Mouse (Mus musculus): Measurements from ENCODE around the gene Ndufa5. TPM values are rescaled to one million over a fixed set of nuclear protein-coding genes. Genes with fewer than 3 reads are reported as not detected.

Ndufa5 gene
- polyA plus RNA-seq, 1 experiment from 2014 or later = 298 TPM

- WGBS = 83% methylated on average over 3 of the region's 3 CpGs
- no peak for ATAC-seq
- Histone ChIP-seq H3K27ac (ENCODE audit: low read length) (no peak overlapping the region), H3K9me3 (ENCODE audit: control insufficient read depth, low read length) (no peaks in the 10 kb centered on the region), H3K4me3 (replicated peaks; ENCODE audit: low read length) (no peak overlapping the region), H3K4me2 (ENCODE audit: low read length) (no peak overlapping the region), H3K27me3 (replicated peaks; ENCODE audit: control insufficient read depth, insufficient read depth, low read length) (no peaks in the 10 kb centered on the region), H3K9ac (replicated peaks; ENCODE audit: low read depth, low read length) (no peak overlapping the region), H3K4me1 (replicated peaks; ENCODE audit: control insufficient read depth, insufficient read depth, low read length) (peaks cover 9% of the 10 kb centered on the region), H3K36me3 (ENCODE audit: control insufficient read depth, insufficient read depth) (no peaks in the 10 kb centered on the region)
Observed at GRCm38 (mm10) chr6:24532804-24533203, 5.0 kb upstream of the Ndufa5 start.

- H3K27ac ChIP-seq (ENCODE audit: low read length) = no peak overlapping the region
- H3K27me3 ChIP-seq (replicated peaks; ENCODE audit: control insufficient read depth, insufficient read depth, low read length) = no peaks in the 10 kb centered on the region
- no peak overlapping the region for H3K9ac ChIP-seq (replicated peaks; ENCODE audit: low read depth, low read length)
- 55% methylated on average over 11 of the region's 11 CpGs for WGBS
- H3K36me3 ChIP-seq (ENCODE audit: control insufficient read depth, insufficient read depth) = no peaks in the 10 kb centered on the region
- H3K4me1 ChIP-seq (replicated peaks; ENCODE audit: control insufficient read depth, insufficient read depth, low read length) = peaks cover 16% of the 10 kb centered on the region
- ATAC-seq = no peak
- peak overlapping the region; percentile 4; the same call in 1 of the 2 replicates for H3K4me3 ChIP-seq (replicated peaks; ENCODE audit: low read length)
- H3K4me2 ChIP-seq (ENCODE audit: low read length) = peak overlapping the region; percentile 45
- H3K9me3 ChIP-seq (ENCODE audit: control insufficient read depth, low read length) = no peaks in the 10 kb centered on the region
Observed at GRCm38 (mm10) chr6:24530711-24531420, 3.1 kb upstream of the Ndufa5 start.

GRCm38 (mm10) chr6:24530166-24530565, 2.4 kb upstream of the Ndufa5 start:
- 24% methylated on average over 4 of the region's 4 CpGs for WGBS
- H3K4me2 ChIP-seq (ENCODE audit: low read length) = peak overlapping the region; percentile 45
- peak overlapping the region; percentile 4; the same call in 1 of the 2 replicates for H3K4me3 ChIP-seq (replicated peaks; ENCODE audit: low read length)
- no peaks in the 10 kb centered on the region for H3K9me3 ChIP-seq (ENCODE audit: control insufficient read depth, low read length)
- H3K36me3 ChIP-seq (ENCODE audit: control insufficient read depth, insufficient read depth) = no peaks in the 10 kb centered on the region
- H3K27me3 ChIP-seq (replicated peaks; ENCODE audit: control insufficient read depth, insufficient read depth, low read length) = no peaks in the 10 kb centered on the region
- H3K4me1 ChIP-seq (replicated peaks; ENCODE audit: control insufficient read depth, insufficient read depth, low read length) = peaks cover 18% of the 10 kb centered on the region
- no peak for ATAC-seq
- H3K9ac ChIP-seq (replicated peaks; ENCODE audit: low read depth, low read length) = no peak overlapping the region
- H3K27ac ChIP-seq (ENCODE audit: low read length) = no peak overlapping the region

GRCm38 (mm10) chr6:24528064-24528243, 141 bp upstream of the Ndufa5 start, which contains the start of gene Asb15:
Gene Asb15 (plus strand): TSS chr6:24528144.
- H3K4me3 ChIP-seq (replicated peaks; ENCODE audit: low read length) = peak within 1 kb of the TSS; percentile 83
- no peak for ATAC-seq
- no peak within 1 kb of the TSS; the same call in 1 of the 2 replicates for H3K27ac ChIP-seq (ENCODE audit: low read length)
- peaks cover 18% of the 10 kb centered on the region for H3K4me1 ChIP-seq (replicated peaks; ENCODE audit: control insufficient read depth, insufficient read depth, low read length)
- H3K4me2 ChIP-seq (ENCODE audit: low read length) = peak within 1 kb of the TSS; percentile 83
- H3K36me3 ChIP-seq (ENCODE audit: control insufficient read depth, insufficient read depth) = no peaks in the 10 kb centered on the region
- 53% methylated on average over 2 of the region's 2 CpGs for WGBS
- H3K9me3 ChIP-seq (ENCODE audit: control insufficient read depth, low read length) = no peaks in the 10 kb centered on the region
- H3K9ac ChIP-seq (replicated peaks; ENCODE audit: low read depth, low read length) = peak within 1 kb of the TSS; percentile 81
- no peaks in the 10 kb centered on the region for H3K27me3 ChIP-seq (replicated peaks; ENCODE audit: control insufficient read depth, insufficient read depth, low read length)

GRCm38 (mm10) chr6:24525705-24526104, 2.1 kb downstream of the Ndufa5 start:
- peaks cover 12% of the 10 kb centered on the region for H3K36me3 ChIP-seq (ENCODE audit: control insufficient read depth, insufficient read depth)
- no peak for ATAC-seq
- H3K9me3 ChIP-seq (ENCODE audit: control insufficient read depth, low read length) = no peaks in the 10 kb centered on the region
- 86% methylated on average over 3 of the region's 3 CpGs for WGBS
- peaks cover 15% of the 10 kb centered on the region for H3K4me1 ChIP-seq (replicated peaks; ENCODE audit: control insufficient read depth, insufficient read depth, low read length)
- H3K27ac ChIP-seq (ENCODE audit: low read length) = no peak overlapping the region
- H3K27me3 ChIP-seq (replicated peaks; ENCODE audit: control insufficient read depth, insufficient read depth, low read length) = no peaks in the 10 kb centered on the region
- H3K9ac ChIP-seq (replicated peaks; ENCODE audit: low read depth, low read length) = no peak overlapping the region
- no peak overlapping the region for H3K4me3 ChIP-seq (replicated peaks; ENCODE audit: low read length)
- no peak overlapping the region for H3K4me2 ChIP-seq (ENCODE audit: low read length)

GRCm38 (mm10) chr6:24516197-24516596, 11.6 kb downstream of the Ndufa5 start:
- Histone ChIP-seq H3K27me3 (replicated peaks; ENCODE audit: control insufficient read depth, insufficient read depth, low read length) (no peaks in the 10 kb centered on the region), H3K36me3 (ENCODE audit: control insufficient read depth, insufficient read depth) (peaks cover 8% of the 10 kb centered on the region), H3K27ac (ENCODE audit: low read length) (no peak overlapping the region), H3K9ac (replicated peaks; ENCODE audit: low read depth, low read length) (no peak overlapping the region), H3K4me2 (ENCODE audit: low read length) (no peak overlapping the region), H3K4me1 (replicated peaks; ENCODE audit: control insufficient read depth, insufficient read depth, low read length) (peaks cover 8% of the 10 kb centered on the region), H3K9me3 (ENCODE audit: control insufficient read depth, low read length) (no peaks in the 10 kb centered on the region), H3K4me3 (replicated peaks; ENCODE audit: low read length) (no peak overlapping the region)
- ATAC-seq = peak; percentile 52
- WGBS = 47% methylated on average over 2 of the region's 2 CpGs

GRCm38 (mm10) chr6:24514552-24515284, 13.1 kb downstream of the Ndufa5 start, which contains the start of gene Iqub:
Gene Iqub (minus strand): TSS chr6:24515067.
- H3K36me3 ChIP-seq (ENCODE audit: control insufficient read depth, insufficient read depth) = peaks cover 6% of the 10 kb centered on the region
- H3K9me3 ChIP-seq (ENCODE audit: control insufficient read depth, low read length) = no peaks in the 10 kb centered on the region
- H3K4me2 ChIP-seq (ENCODE audit: low read length) = peak within 1 kb of the TSS; percentile 46
- no peaks in the 10 kb centered on the region for H3K27me3 ChIP-seq (replicated peaks; ENCODE audit: control insufficient read depth, insufficient read depth, low read length)
- peak within 1 kb of the TSS; percentile 17 for H3K4me3 ChIP-seq (replicated peaks; ENCODE audit: low read length)
- ATAC-seq = peak; percentile 94
- no peak within 1 kb of the TSS for H3K27ac ChIP-seq (ENCODE audit: low read length)
- H3K9ac ChIP-seq (replicated peaks; ENCODE audit: low read depth, low read length) = 0 out of 2 replicates have a peak within 1 kb of the TSS, but pooled peaks have one; percentile 45
- peaks cover 8% of the 10 kb centered on the region for H3K4me1 ChIP-seq (replicated peaks; ENCODE audit: control insufficient read depth, insufficient read depth, low read length)
- WGBS = 24% methylated on average over 13 of the region's 13 CpGs

GRCm38 (mm10) chr6:24504141-24504540, 23.7 kb downstream of the Ndufa5 start:
- H3K27me3 ChIP-seq (replicated peaks; ENCODE audit: control insufficient read depth, insufficient read depth, low read length) = no peaks in the 10 kb centered on the region
- no peaks in the 10 kb centered on the region for H3K9me3 ChIP-seq (ENCODE audit: control insufficient read depth, low read length)
- H3K4me3 ChIP-seq (replicated peaks; ENCODE audit: low read length) = no peak overlapping the region
- H3K9ac ChIP-seq (replicated peaks; ENCODE audit: low read depth, low read length) = no peak overlapping the region
- 57% methylated on average over 2 of the region's 2 CpGs for WGBS
- H3K4me1 ChIP-seq (replicated peaks; ENCODE audit: control insufficient read depth, insufficient read depth, low read length) = no peaks in the 10 kb centered on the region; the same call in 1 of the 2 replicates
- no peak overlapping the region for H3K4me2 ChIP-seq (ENCODE audit: low read length)
- no peaks in the 10 kb centered on the region for H3K36me3 ChIP-seq (ENCODE audit: control insufficient read depth, insufficient read depth)
- no peak overlapping the region for H3K27ac ChIP-seq (ENCODE audit: low read length)
- no peak for ATAC-seq

- ATAC-seq = no peak
- H3K4me3 ChIP-seq (replicated peaks; ENCODE audit: low read length) = no peak overlapping the region
- H3K9me3 ChIP-seq (ENCODE audit: control insufficient read depth, low read length) = no peaks in the 10 kb centered on the region
- H3K9ac ChIP-seq (replicated peaks; ENCODE audit: low read depth, low read length) = no peak overlapping the region
- no peak overlapping the region for H3K27ac ChIP-seq (ENCODE audit: low read length)
- no peaks in the 10 kb centered on the region for H3K36me3 ChIP-seq (ENCODE audit: control insufficient read depth, insufficient read depth)
- H3K4me2 ChIP-seq (ENCODE audit: low read length) = no peak overlapping the region
- 13% methylated on average over 1 of the region's 1 CpGs for WGBS
- no peaks in the 10 kb centered on the region for H3K4me1 ChIP-seq (replicated peaks; ENCODE audit: control insufficient read depth, insufficient read depth, low read length)
- no peaks in the 10 kb centered on the region for H3K27me3 ChIP-seq (replicated peaks; ENCODE audit: control insufficient read depth, insufficient read depth, low read length)
Observed at GRCm38 (mm10) chr6:24490341-24490740, 37.5 kb downstream of the Ndufa5 start.

Measured in forebrain, embryonic 16.5 days (tissue).